Mouse (Mus musculus): ENCODE data around the gene Fam171a2.
"Not testable (repeated sequence)": the region's sequence is repeated elsewhere in the genome, so short reads cannot be mapped to it uniquely, and the experiment has no call there.

Fam171a2 gene

GRCm38 (mm10) chr11:102410345-102410744, 37.1 kb downstream of the Fam171a2 start:
- DNase-seq (ENCODE audit: low spot score in 2 of 2): not testable (repeated sequence)

GRCm38 (mm10) chr11:102409795-102410330, 37.6 kb downstream of the Fam171a2 start:
- no peak for DNase-seq (ENCODE audit: low spot score in 2 of 2)

- no peak for DNase-seq (ENCODE audit: low spot score in 2 of 2)
These were observed 38.3 kb downstream of the Fam171a2 start for GRCm38 (mm10) chr11:102408888-102409794.

GRCm38 (mm10) chr11:102408344-102408876, 39.1 kb downstream of the Fam171a2 start:
- peak; percentile 87 to 91 for DNase-seq (ENCODE audit: low spot score in 2 of 2)

- DNase-seq (ENCODE audit: low spot score in 2 of 2): no peak
These were observed 39.7 kb downstream of the Fam171a2 start, which contains the start of gene Slc25a39 for GRCm38 (mm10) chr11:102407834-102408215. Slc25a39 (minus strand) TSS chr11:102407946.

GRCm38 (mm10) chr11:102406900-102407833, 40.3 kb downstream of the Fam171a2 start:
- DNase-seq (ENCODE audit: low spot score in 2 of 2): peak; percentile 83 to 94

- DNase-seq (ENCODE audit: low spot score in 2 of 2): no peak
These were observed 41.1 kb downstream of the Fam171a2 start for GRCm38 (mm10) chr11:102406401-102406800.

- DNase-seq (ENCODE audit: low spot score in 2 of 2): no peak
These were observed 41.8 kb downstream of the Fam171a2 start for GRCm38 (mm10) chr11:102405544-102406285.

- no peak for DNase-seq (ENCODE audit: low spot score in 2 of 2)
These were observed 43.1 kb downstream of the Fam171a2 start for GRCm38 (mm10) chr11:102404161-102405010.

GRCm38 (mm10) chr11:102403657-102404056, 43.8 kb downstream of the Fam171a2 start:
- no peak for DNase-seq (ENCODE audit: low spot score in 2 of 2)

- DNase-seq (ENCODE audit: low spot score in 2 of 2): no peak
These were observed 45.5 kb downstream of the Fam171a2 start for GRCm38 (mm10) chr11:102401898-102402500.

GRCm38 (mm10) chr11:102400513-102401084, 46.9 kb downstream of the Fam171a2 start:
- no peak for DNase-seq (ENCODE audit: low spot score in 2 of 2)

- no peak for DNase-seq (ENCODE audit: low spot score in 2 of 2)
These were observed 47.8 kb downstream of the Fam171a2 start for GRCm38 (mm10) chr11:102399610-102400072.

- no peak for DNase-seq (ENCODE audit: low spot score in 2 of 2)
These were observed 48.4 kb downstream of the Fam171a2 start for GRCm38 (mm10) chr11:102399107-102399506.

GRCm38 (mm10) chr11:102398007-102398825, 49.3 kb downstream of the Fam171a2 start:
- DNase-seq (ENCODE audit: low spot score in 2 of 2): no peak

- no peak for DNase-seq (ENCODE audit: low spot score in 2 of 2)
These were observed 50.8 kb downstream of the Fam171a2 start for GRCm38 (mm10) chr11:102396671-102397141.

GRCm38 (mm10) chr11:102396263-102396662, 51.2 kb downstream of the Fam171a2 start:
- DNase-seq (ENCODE audit: low spot score in 2 of 2): no peak

- no peak for DNase-seq (ENCODE audit: low spot score in 2 of 2)
These were observed 52.2 kb downstream of the Fam171a2 start for GRCm38 (mm10) chr11:102395250-102395649.
